Mouse (Mus musculus) urinary bladder, adult 2 months (tissue): ENCODE results near the gene Wwp2. TPM values are rescaled to one million over a fixed set of nuclear protein-coding genes. Genes with fewer than 3 reads are reported as not detected.

Experiments used
- polyA plus RNA-seq: library from polyadenylated mRNA; depleted of rRNA; stranded (reverse); fragments of >200 nt; gene quantifications from 2 replicates; pipeline ENCODE4 v1.2.3, GENCODE M21; 2012; rRNA removed

The Wwp2 gene
- polyA plus RNA-seq, 1 experiment = 18.4 TPM

Other genes starting within 250 kb of the Wwp2 start
- gene Nfat5, start 142.9 kb upstream of the Wwp2 start, polyA plus RNA-seq = 57.2 and 60.8 TPM in 2 replicates
- gene Nqo1, start 33.2 kb upstream of the Wwp2 start, polyA plus RNA-seq = 88.7 and 102 TPM in 2 replicates
- 36.6 and 46.9 TPM in 2 replicates for gene Nob1, start 11.3 kb upstream of the Wwp2 start, polyA plus RNA-seq
- gene Psmd7, start 152.1 kb downstream of the Wwp2 start, polyA plus RNA-seq = 107 and 113 TPM in 2 replicates